Mouse (Mus musculus) heart, adult 18-20 months (tissue): ENCODE measurements around the gene H2-Ke6. TPM values are rescaled to one million over a fixed set of nuclear protein-coding genes. Genes with fewer than 3 reads are reported as not detected.
"Not testable (repeated sequence)": the region's sequence is repeated elsewhere in the genome, so short reads cannot be mapped to it uniquely, and the experiment has no call there.

Experiments
- DNase-seq, 2 experiments: peaks; one replicate each; pipeline ENCODE4 v3.0.0; 2021 to 2022; ENCODE audit warnings: mixed read lengths in 1 of 2
- total RNA-seq, 2 experiments: library from RNA; stranded (reverse); gene quantifications; 2 replicates each; pipeline ENCODE4 v1.2.3; 2021

H2-Ke6 gene
- total RNA-seq, 2 experiments from 2014 or later = 131 to 137 TPM

GRCm38 (mm10) chr17:34029890-34030595 is 2.2 kb upstream of the H2-Ke6 start:
- no peak for DNase-seq

- no peak for DNase-seq
Measured at GRCm38 (mm10) chr17:34029150-34029889, 1.5 kb upstream of the H2-Ke6 start.

- DNase-seq = peak; percentile 48 to 60
Measured at GRCm38 (mm10) chr17:34028501-34029149, 765 bp upstream of the H2-Ke6 start.

DNA sequence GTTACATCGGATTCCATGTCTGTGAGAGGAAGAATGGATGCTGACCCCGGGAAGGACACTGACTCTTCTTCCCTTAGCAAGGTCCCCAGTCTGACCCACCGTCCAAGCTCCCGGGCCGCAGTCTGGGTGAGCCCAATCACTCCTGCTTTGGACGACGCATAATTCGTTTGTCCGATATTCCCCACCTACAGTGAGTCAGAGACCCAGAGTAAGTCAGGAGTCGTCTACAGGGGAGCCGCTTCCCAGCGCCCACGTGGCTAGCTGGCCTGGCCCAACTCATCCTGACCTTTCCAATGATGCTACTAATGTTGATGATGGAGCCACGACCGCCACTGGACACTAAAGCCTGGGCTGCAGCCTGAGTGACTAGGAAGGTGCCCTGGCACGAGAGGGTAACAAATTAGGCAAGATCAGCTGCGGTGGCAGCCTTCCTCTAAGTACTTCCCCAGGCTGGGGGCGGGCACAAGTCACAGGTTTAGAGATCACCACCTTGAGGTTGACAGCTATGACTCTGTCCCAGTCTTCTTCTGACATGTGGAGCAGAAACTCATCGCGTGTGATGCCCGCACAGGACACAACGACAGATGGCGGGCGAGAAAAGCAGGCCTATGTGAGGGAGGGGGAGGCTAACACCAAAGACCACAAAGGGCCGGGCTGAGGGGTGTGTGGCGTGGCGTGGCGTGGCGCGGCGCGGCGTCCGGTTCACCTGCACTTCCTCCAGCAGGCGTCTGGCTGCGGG is 774 bp downstream of the H2-Ke6 start:
- peak; percentile 22 to 39 for DNase-seq

- DNase-seq = no peak
Measured at GRCm38 (mm10) chr17:34026221-34026620, 1.6 kb downstream of the H2-Ke6 start.

DNA sequence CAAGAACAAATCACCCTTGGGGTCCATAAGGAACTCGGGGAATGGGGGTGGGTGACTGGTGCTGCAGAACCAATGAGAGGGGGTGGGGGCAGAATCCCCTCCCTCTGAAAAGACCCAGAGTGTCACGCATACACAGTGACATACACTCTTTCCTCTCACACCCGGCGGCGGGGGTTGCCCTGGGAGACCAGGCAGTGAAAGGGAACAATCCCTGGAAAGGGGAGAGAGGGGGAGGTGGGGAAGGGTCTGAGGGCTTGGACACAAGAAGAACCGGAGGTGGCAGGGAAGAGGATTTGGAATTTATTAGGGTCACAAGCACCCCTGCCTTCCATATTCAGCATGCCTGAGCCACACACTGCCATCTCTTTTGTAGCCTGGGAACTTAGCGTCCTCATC is 2.1 kb downstream of the H2-Ke6 start:
- DNase-seq = peak in 1 of 2 experiments; percentile 7

DNA sequence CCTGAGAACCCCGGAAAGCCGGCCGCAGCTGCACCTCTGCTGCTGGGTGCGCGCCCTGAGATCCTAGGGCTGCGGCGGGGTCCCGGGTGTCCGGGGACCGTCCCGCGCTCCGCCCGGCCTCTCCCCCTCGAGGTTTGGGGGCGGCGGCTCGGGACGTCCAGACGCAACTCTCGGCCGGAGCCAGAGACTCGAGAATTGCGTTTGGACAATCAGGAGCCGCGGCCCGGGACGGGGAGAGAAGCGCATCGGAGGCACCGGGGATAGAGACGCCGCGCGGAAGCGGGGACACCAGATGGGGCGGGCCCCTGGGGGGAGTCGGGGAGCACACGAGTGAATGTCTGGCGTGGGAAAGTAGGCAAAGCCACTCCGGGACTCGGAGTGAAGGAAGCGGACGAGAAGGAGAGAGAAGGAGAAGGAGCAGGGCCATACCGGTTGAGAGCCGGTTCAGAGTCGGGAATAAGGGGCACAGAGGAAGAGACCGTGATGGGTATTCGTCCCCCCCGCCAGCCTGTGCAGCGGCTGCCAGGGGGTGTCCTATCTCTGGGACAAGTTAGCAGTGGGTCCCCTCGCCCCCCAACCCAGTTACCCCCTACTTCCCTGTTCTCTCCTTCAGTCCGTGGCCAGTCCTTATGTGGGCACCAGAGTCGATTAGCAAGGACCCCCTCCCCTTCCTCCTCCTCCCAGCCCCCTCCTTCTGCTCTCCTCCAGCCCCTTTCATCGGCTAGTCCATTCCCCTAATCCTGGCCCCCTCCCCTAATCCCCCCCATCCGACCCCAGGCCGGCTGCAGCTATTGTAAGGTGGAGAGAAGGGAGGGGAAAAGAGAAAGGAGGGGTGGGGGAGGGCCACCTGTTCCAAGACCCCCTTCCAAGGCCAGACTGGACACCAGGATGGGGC is 2.8 kb downstream of the H2-Ke6 start:
- no peak for DNase-seq

GRCm38 (mm10) chr17:34024317-34024821 is 3.5 kb downstream of the H2-Ke6 start, which contains the start of gene Ring1:
Gene Ring1 (minus strand): TSS chr17:34024680.
- DNase-seq = peak; percentile 90 to 91

- DNase-seq = no peak
Measured at GRCm38 (mm10) chr17:34023678-34024077, 4.2 kb downstream of the H2-Ke6 start.

DNA sequence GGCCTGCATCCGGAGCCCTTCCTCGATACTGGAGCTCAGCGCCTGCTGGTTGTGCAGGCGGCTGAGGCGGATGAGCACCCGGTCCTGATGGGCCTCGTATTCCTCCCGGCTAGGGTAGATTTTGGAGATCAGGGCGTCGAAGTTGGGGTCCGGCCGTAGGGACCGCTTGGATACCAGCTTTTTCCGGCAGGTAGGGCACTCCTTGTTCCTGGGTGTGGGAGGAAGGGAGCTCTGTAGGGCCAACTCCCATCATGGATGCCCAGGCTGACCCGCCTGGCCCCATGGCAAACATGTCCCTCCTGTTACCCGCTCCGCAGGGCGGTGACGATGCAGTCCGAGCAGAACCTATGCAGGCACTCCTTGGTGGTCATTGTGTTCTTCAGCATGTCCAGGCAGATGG is 4.9 kb downstream of the H2-Ke6 start:
- DNase-seq = no peak

DNA sequence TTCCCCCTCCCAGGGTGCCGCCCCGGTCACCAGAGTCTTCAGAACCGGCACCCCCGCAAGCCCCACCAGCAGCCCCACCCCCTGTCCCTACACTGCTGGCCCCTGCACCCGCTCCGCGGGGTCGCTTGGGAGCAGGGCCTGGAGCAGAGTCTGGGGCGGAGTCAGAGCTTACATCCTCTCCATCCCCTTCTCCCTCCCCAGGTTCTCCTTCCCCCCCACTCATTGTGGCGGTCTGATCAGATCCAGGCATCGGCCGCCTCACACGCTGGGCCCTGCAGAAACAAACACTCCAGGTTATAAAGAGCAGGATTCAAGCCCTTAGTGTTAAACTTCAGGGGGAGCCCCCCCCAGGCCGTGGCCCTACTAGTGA is 5.5 kb downstream of the H2-Ke6 start:
- no peak for DNase-seq

DNA sequence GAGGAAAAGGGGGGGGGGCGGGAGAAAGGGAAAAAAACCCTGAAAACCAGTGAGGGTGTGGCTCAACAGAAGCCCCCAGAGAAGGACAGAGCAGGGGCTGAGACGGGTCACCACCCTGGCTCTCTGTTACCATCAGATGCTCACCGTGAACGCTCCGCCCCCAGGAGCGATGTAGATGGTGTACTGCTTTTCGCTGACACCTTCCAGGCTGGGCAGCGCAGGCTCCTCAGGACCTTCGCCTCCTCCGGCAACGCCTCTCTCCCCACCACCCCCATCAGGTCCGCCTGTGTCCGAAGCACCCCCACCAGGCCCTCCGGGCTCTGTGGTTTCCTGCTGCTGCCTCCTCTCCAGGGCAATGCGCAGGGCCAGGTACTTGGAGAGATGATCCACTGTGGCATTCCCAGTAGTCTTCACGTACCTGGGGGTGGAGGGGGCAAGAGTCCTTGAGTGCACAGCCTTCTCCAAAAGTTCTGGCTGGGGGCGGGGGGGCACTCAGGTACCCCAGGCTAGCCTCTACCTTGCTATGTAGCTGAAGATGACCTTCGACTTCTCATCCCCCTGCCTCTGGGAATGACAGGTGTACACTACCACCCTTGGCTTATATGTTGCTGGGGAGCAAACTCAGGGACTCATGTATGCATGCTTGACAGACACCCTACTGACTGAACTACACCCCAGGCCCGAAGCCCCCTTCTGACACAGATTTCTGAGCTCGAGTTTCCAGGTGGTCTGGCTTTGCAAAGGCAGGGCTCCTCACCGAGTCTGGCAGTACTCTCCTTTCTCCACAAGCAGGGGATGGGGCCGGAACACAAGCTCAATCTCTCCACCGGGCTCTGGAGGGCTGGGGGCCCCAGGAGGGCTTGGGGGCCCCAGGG is 6.1 kb downstream of the H2-Ke6 start:
- peak in 1 of 2 experiments; percentile 6 for DNase-seq

GRCm38 (mm10) chr17:34013436-34013835 is 14.4 kb downstream of the H2-Ke6 start:
- DNase-seq = no peak

DNA sequence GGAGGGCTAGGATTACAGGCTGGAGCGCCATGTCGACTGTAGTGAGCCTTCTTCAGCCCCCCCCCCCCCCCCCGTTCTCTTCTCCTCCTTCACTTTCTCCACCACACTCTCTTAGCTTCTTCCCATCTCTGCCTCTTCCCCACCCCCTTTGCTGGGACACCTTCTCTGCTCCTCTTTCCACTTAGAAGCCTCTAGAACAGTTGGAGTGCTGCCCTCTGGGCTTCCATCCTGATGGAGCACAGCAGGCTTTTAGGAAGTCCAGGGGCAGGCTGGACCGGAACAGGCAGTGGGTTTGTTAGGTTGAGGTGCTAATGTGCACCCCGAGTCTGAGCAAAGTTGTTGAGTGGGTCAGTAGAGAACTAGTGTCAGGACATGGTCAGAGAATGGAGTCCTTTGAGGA is 17.7 kb downstream of the H2-Ke6 start:
- no peak for DNase-seq

GRCm38 (mm10) chr17:34006570-34006969 is 21.3 kb downstream of the H2-Ke6 start:
- no peak for DNase-seq

GRCm38 (mm10) chr17:34003426-34003825 is 24.4 kb downstream of the H2-Ke6 start:
- DNase-seq = peak; percentile 23 to 66

DNA sequence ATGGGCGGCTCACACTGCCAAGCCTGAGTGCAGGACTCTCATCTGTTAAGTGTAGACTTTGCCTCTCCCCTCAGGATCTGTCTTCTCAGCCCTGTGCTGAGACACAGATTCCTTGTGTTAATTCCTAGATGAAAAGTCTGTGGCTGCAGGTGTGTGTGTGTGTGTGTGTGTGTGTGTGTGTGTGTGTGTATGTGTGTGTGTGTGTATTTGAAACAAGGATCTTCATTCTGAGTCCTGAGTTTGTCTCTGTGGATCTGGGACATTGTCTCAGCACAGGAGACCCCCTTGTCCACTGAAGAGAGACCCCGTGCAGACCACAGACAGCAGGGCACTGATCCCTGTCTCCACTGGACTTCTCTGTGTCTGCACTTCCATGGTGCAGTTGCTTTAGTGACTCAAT is 27.1 kb downstream of the H2-Ke6 start:
- not testable (repeated sequence) for DNase-seq

DNA sequence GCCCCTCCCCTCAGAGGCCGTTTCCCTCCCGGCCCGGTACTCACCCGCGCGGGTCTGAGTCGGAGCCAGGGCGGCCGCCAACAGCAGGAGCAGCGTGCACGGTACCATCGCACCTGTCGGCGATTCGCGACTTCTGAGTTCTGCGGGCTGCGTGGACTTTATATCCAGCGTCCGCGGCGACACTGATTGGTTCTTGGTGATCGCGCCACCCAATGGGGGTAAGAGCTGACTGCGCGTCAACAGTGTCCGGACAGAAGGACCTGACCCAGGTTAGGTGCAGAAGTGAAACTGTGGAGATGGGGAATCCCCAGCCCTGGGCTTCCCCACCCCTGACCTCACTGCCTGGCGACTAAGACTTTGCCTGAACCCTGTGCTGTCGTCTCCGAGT is 27.7 kb downstream of the H2-Ke6 start, which contains the start of gene H2-K1:
Gene H2-K1 (minus strand): TSS at position 198 of the 388 bp plus-strand sequence.
- peak; percentile 94 to 97 for DNase-seq

GRCm38 (mm10) chr17:33999341-34000149 is 28.3 kb downstream of the H2-Ke6 start:
- peak; percentile 47 to 58 for DNase-seq
